8 mouse cellular contexts compared by ENCODE assay signal in the genomic region with DNA sequence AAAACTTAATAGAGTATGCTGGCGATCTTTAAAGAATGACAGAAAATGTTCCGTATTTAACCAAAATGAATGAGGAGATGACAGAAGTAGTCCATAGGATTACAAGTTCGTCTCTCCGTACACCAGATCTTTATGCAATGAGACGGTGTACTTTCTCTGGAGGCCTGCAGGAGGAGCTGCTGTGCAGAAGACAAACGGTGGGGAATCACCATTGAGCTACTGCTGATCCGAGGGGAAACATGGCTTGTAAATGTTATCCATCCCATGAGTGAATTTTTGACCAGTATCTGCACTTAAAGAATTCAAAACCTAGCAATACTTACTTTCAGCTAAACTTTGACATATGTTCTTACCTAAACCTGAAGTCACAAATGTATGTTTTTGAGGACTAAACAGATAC.
DNase-seq lines count a peak whose midpoint lies in the region; ATAC-seq and TF ChIP-seq lines count a peak whose summit lies in the region.
"Had no signal": no experiment of that assay in that cellular context is flagged by ENCODE, and none has a peak within 500 bp of the region (broad histone marks: within the 10 kb centered on the region; RNA-seq: fewer than 3 reads in every experiment).

No protein-coding gene starts in this region.

- dilution Hi-C loops in CH12.LX (cut with MboI; ENCODE audit: extremely low pct_ligation_motif_present, extremely low pct_unique_long_range_greater_than_20kb, low sequenced_read_pairs), result no loop called here

- H3K79me2 ChIP-seq in CH12.LX (replicated peaks; ENCODE audit: control insufficient read depth, extremely low read depth, insufficient read depth, poor library complexity, severe bottlenecking), result no peaks in the 10 kb centered on the region

- ATAC-seq in kidney, embryonic 15.5 days (replicated peaks; ENCODE audit: low FRiP score), result no peak

- no peak for TF ChIP-seq POLR2A in kidney, adult 2 months (IDR thresholded peaks at IDR 0.05; ENCODE audit: low read depth, low read length)
- no peak for TF ChIP-seq POLR2A in CH12.LX (IDR thresholded peaks at IDR 0.05; ENCODE audit: low read depth, low read length)
- TF ChIP-seq POLR2A in embryonic fibroblast, embryonic 13.5 days (IDR thresholded peaks at IDR 0.05; ENCODE audit: low read depth, low read length), result no peak

- H3K4me2 ChIP-seq in kidney, embryonic 15.5 days, result no peak overlapping the region
- H3K4me2 ChIP-seq in CH12.LX (ENCODE audit: insufficient read depth, low read depth, poor library complexity, severe bottlenecking), result no peak overlapping the region
- H3K4me2 ChIP-seq: limb, embryonic 15.5 days had no signal

- TF ChIP-seq RAD21 in CH12.LX (IDR thresholded peaks at IDR 0.05; ENCODE audit: low read depth, low read length), result peak; percentile 86

- TF ChIP-seq CTCF in kidney, adult 2 months (conservative IDR thresholded peaks at IDR 0.05; ENCODE audit: insufficient read depth, insufficient read length, low read depth, low read length), result peak; percentile 74
- peak; percentile 85 to 97 for TF ChIP-seq CTCF in CH12.LX (conservative IDR thresholded peaks at IDR 0.05 in 1 of 2, IDR thresholded peaks at IDR 0.05 in 1 of 2; ENCODE audit: low read depth in 2 of 2, low read length in 2 of 2)
- peak; percentile 44; the same call in 1 of the 2 replicates for TF ChIP-seq CTCF in embryonic fibroblast, embryonic 13.5 days (IDR thresholded peaks at IDR 0.05; ENCODE audit: borderline replicate concordance, insufficient read depth, low read length)

- no peak overlapping the region for H3K9ac ChIP-seq in kidney, embryonic 15.5 days
- H3K9ac ChIP-seq in CH12.LX (ENCODE audit: insufficient read depth, low read depth), result no peak overlapping the region
- H3K9ac ChIP-seq: limb, embryonic 15.5 days had no signal

- TF ChIP-seq EP300 in CH12.LX (IDR thresholded peaks at IDR 0.05; ENCODE audit: low read length), result no peak

- WGBS in kidney, adult 2 months, result 51% methylated on average over 7 of the region's 7 CpGs
- WGBS in kidney, embryonic 15.5 days, result 49% methylated on average over 7 of the region's 7 CpGs

- H3K27me3 ChIP-seq in kidney, adult 2 months (replicated peaks; ENCODE audit: control insufficient read depth, insufficient read depth, low read length), result no peaks in the 10 kb centered on the region
- no peaks in the 10 kb centered on the region for H3K27me3 ChIP-seq in kidney, embryonic 15.5 days
- no peaks in the 10 kb centered on the region for H3K27me3 ChIP-seq in CH12.LX (replicated peaks)
- H3K27me3 ChIP-seq: limb, embryonic 15.5 days had no signal

- no peaks in the 10 kb centered on the region for H3K9me3 ChIP-seq in kidney, embryonic 15.5 days (replicated peaks)
- H3K9me3 ChIP-seq in CH12.LX (replicated peaks; ENCODE audit: low read length), result no peaks in the 10 kb centered on the region
- H3K9me3 ChIP-seq: limb, embryonic 15.5 days had no signal

- no peaks in the 10 kb centered on the region for H3K4me1 ChIP-seq in kidney, adult 2 months (ENCODE audit: control insufficient read depth, insufficient read depth, low read length)
- no peaks in the 10 kb centered on the region for H3K4me1 ChIP-seq in kidney, embryonic 15.5 days
- H3K4me1 ChIP-seq in CH12.LX (ENCODE audit: control insufficient read depth in 1 of 2, insufficient read depth in 2 of 2), result no peaks in the 10 kb centered on the region
- H3K4me1 ChIP-seq in embryonic fibroblast, embryonic 13.5 days (ENCODE audit: control insufficient read depth, insufficient read depth, low read length), result no peaks in the 10 kb centered on the region
- H3K4me1 ChIP-seq: limb, embryonic 15.5 days had no signal

- H3K36me3 ChIP-seq in kidney, adult 2 months (ENCODE audit: control insufficient read depth, insufficient read depth, low read length), result no peaks in the 10 kb centered on the region
- no peaks in the 10 kb centered on the region for H3K36me3 ChIP-seq in kidney, embryonic 15.5 days
- no peaks in the 10 kb centered on the region for H3K36me3 ChIP-seq in CH12.LX (replicated peaks in 1 of 2; ENCODE audit: control insufficient read depth in 1 of 2, insufficient read depth in 1 of 2, low read length in 1 of 2)
- H3K36me3 ChIP-seq: limb, embryonic 15.5 days had no signal

- in situ Hi-C loops in CH12.LX (cut with MboI; ENCODE audit: low pct_ligation_motif_present, low pct_unique_long_range_greater_than_20kb, low sequenced_read_pairs), result loop anchor here (5.0 to 25.0 kb wide), 3 partner anchors 227 to 510 kb away; no protein-coding TSS in a partner anchor

- H3K4me3 ChIP-seq in kidney, adult 2 months (ENCODE audit: insufficient read depth, low read depth, low read length), result no peak overlapping the region
- H3K4me3 ChIP-seq in kidney, embryonic 15.5 days (replicated peaks), result no peak overlapping the region
- no peak overlapping the region for H3K4me3 ChIP-seq in CH12.LX (replicated peaks in 1 of 3; ENCODE audit: low read depth in 2 of 3, low read length in 2 of 3, poor library complexity in 1 of 3)
- H3K4me3 ChIP-seq in embryonic fibroblast, embryonic 13.5 days (ENCODE audit: insufficient read depth, low read length), result no peak overlapping the region
- H3K4me3 ChIP-seq: limb, embryonic 15.5 days had no signal

- no peak overlapping the region for H3K27ac ChIP-seq in kidney, adult 2 months (ENCODE audit: insufficient read depth, low read depth, low read length)
- H3K27ac ChIP-seq in kidney, embryonic 15.5 days, result no peak overlapping the region
- H3K27ac ChIP-seq in CH12.LX (ENCODE audit: insufficient read depth, low read depth), result no peak overlapping the region
- no peak overlapping the region for H3K27ac ChIP-seq in embryonic fibroblast, embryonic 13.5 days (ENCODE audit: insufficient read depth, low read length)
- H3K27ac ChIP-seq: limb, embryonic 15.5 days had no signal

- DNase-seq in kidney, adult 2 months, result peak; percentile 20
- DNase-seq in 416B (ENCODE audit: low read depth), result peak; percentile 17
- DNase-seq in CH12.LX (ENCODE audit: extremely low read depth), result peak; percentile 58
- DNase-seq in retina, adult 2 months (ENCODE audit: low read depth, low spot score), result peak; percentile 3
- no peak for DNase-seq in frontal cortex, postnatal 10 days (ENCODE audit: low spot score in 2 of 2)

TF ChIP-seq in CH12.LX, 34 proteins besides CTCF, POLR2A, EP300 and RAD21:
- TF ChIP-seq JUND (conservative IDR thresholded peaks at IDR 0.05; ENCODE audit: low read depth, low read length) (no peak), ZC3H11A (IDR thresholded peaks at IDR 0.05; ENCODE audit: low read depth, low read length) (peak; percentile 40), USF2 (conservative IDR thresholded peaks at IDR 0.05; ENCODE audit: low read depth, low read length) (no peak), NELFE (IDR thresholded peaks at IDR 0.05; ENCODE audit: low read depth, low read length) (peak; percentile 16; the same call in 1 of the 2 replicates), MAFK (IDR thresholded peaks at IDR 0.05; ENCODE audit: insufficient replicate concordance, low read length) (no peak), TBP (conservative IDR thresholded peaks at IDR 0.05; ENCODE audit: low read depth, low read length) (no peak), RCOR1 (conservative IDR thresholded peaks at IDR 0.05; ENCODE audit: low read depth, low read length) (no peak), SMC3 (IDR thresholded peaks at IDR 0.05; ENCODE audit: low read depth, low read length) (peak; percentile 82), UBTF (IDR thresholded peaks at IDR 0.05; ENCODE audit: low read depth, low read length) (no peak)

Comparison
In these comparisons a context has a peak if more than half of its experiments do, and no peak if none do; other contexts are left out.
1. DNase-seq: peak in kidney, adult 2 months (single experiment), 416B (single experiment), CH12.LX (single experiment) and retina, adult 2 months (single experiment); none in frontal cortex, postnatal 10 days (0 of 2).
2. Peak in every context shown above with its lines, with median percentiles within 50 percentile points of each other: CTCF ChIP-seq.